Mouse (Mus musculus): Measurements from ENCODE around the gene Gdi2.

GRCm38 (mm10) chr13:3541159-3541782 lies 3.4 kb downstream of the Gdi2 start:
- TF ChIP-seq CTCF (IDR thresholded peaks at IDR 0.05) (no peak), EP300 (IDR thresholded peaks at IDR 0.05) (no peak)

Measured in lung, postnatal 0 days (tissue).